Mouse (Mus musculus) cerebellum, adult 2 months (tissue): ENCODE measurements around the gene Phactr2. TPM values are rescaled to one million over a fixed set of nuclear protein-coding genes. Genes with fewer than 3 reads are reported as not detected.

ENCODE experiments used
- DNase-seq, 2 experiments: peaks; one replicate each; pipeline ENCODE4 v3.0.0; 2021
- H3K27ac ChIP-seq: fragments of 200-500 bp; 2 replicates; pipeline ENCODE4 v1.5.1; 2012; ENCODE audit warnings: low read length, control low read depth, inconsistent platforms; ENCODE audit not compliant: insufficient read depth
- H3K27me3 ChIP-seq: fragments of 200-500 bp; 2 replicates; pipeline ENCODE4 v1.6.1; 2012; ENCODE audit warnings: inconsistent platforms, mild to moderate bottlenecking, low read length, moderate library complexity; ENCODE audit not compliant: control insufficient read depth, insufficient read depth
- H3K4me1 ChIP-seq: fragments of 200-500 bp; 2 replicates; pipeline ENCODE4 v1.6.1; 2011; ENCODE audit warnings: low read length; ENCODE audit not compliant: control insufficient read depth, insufficient read depth
- H3K4me3 ChIP-seq: fragments of 200-500 bp; replicated peaks from 2 replicates; pipeline ENCODE3; 2011; ENCODE audit warnings: mild to moderate bottlenecking, low read depth, low read length, control low read depth; ENCODE audit not compliant: insufficient read depth
- CTCF ChIP-seq: fragments of 200-500 bp; IDR thresholded peaks from 2 replicates; pipeline ENCODE4 v1.5.1; 2011; ENCODE audit warnings: low read depth, mild to moderate bottlenecking, control low read depth, low read length, moderate library complexity, borderline replicate concordance; ENCODE audit not compliant: insufficient read depth
- POLR2A ChIP-seq: fragments of 200-500 bp; IDR thresholded peaks from 2 replicates; pipeline ENCODE4 v1.6.1; 2011; ENCODE audit warnings: low read length, control low read depth, borderline replicate concordance; ENCODE audit not compliant: insufficient read depth
- WGBS: fragments of 180-500 bp; shearing (Covaris S2); methylation state at CpG from one replicate; pipeline ENCODE4 v1.1.7; 2018; 5-methylcytosine and 5-hydroxymethylcytosine counted together
- polyA plus RNA-seq: library from polyadenylated mRNA; depleted of rRNA; stranded (reverse); fragments of >200 nt; gene quantifications from 2 replicates; pipeline ENCODE4 v1.2.3, GENCODE M21; 2012

The Phactr2 gene
- polyA plus RNA-seq, 1 experiment = 11.9 TPM

- no peak overlapping the region for H3K4me3 ChIP-seq
- DNase-seq = no peak
- no peaks in the 10 kb centered on the region for H3K4me1 ChIP-seq
- no peak overlapping the region for H3K27ac ChIP-seq
- no peak for TF ChIP-seq POLR2A
- no peak for TF ChIP-seq CTCF
- WGBS = 68% methylated on average over 3 of the region's 3 CpGs
- no peaks in the 10 kb centered on the region for H3K27me3 ChIP-seq
These were observed 89.3 kb downstream of the Phactr2 start for GRCm38 (mm10) chr10:13384866-13385265.

DNA sequence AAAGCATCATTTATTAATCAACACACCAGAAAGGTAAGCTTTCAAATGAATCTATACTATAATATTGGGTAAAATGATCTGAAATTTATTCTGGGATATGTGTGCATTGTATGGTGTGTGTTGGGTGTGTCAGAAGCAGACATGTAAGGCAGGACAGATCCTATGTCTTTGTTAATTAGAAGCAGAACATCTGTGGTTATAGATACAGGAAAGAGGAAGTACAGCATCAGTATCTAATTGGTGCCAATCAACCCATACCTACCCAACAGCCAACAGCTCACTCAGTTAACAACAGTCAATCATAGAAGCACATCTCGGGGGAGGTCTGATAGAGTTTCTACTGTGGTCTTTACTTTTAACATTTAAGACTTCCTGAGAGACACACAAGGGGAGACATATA lies 96.3 kb downstream of the Phactr2 start:
- 100% methylated on average over 1 of the region's 1 CpGs for WGBS
- no peak for DNase-seq
- Histone ChIP-seq H3K27ac (no peak overlapping the region), H3K4me1 (no peaks in the 10 kb centered on the region), H3K4me3 (no peak overlapping the region), H3K27me3 (no peaks in the 10 kb centered on the region)
- no peak for TF ChIP-seq CTCF
- TF ChIP-seq POLR2A = no peak

DNA sequence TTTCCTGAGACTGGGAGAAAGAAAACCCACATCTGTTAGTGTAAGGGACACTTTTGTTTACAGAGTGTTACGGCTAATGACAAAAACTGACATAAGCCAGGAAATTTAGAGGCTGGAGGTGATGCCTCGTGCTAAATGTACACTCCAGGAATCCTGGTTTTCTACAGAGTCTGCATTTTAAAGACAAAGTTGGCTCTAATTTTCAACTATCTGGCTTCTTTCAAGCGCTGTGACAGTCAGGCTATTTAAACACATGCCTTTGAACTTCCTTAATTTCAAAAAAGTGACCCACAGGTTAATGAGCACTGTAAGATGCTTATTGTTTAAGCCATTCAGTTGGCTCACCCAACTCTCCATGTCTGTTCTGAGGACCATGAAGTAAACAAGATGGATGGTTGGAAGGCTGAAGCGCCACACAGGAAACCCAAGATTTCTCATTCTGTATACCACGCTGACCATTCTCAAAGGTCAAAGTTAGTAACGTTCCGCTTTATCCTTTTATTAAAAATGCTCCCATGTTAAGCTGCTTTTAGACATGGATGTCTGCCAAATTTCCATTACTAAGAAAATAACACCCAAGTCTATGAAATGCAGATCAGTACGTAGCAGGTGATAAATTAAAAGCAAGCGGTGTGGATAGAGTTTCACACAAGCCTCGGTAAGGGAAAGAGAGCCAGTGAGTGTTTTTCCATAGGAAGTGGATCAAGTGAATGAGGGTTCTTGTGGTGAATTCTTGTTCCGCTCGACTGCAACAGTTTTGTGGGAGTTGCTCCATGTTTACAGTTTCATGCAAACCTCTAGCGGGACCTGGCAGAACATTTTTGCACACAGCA lies 97.6 kb downstream of the Phactr2 start:
- no peak for DNase-seq
- WGBS = 85% methylated on average over 13 of the region's 13 CpGs
- TF ChIP-seq CTCF (no peak), POLR2A (no peak)
- Histone ChIP-seq H3K4me1 (no peaks in the 10 kb centered on the region), H3K4me3 (no peak overlapping the region), H3K27me3 (no peaks in the 10 kb centered on the region), H3K27ac (no peak overlapping the region)

DNA sequence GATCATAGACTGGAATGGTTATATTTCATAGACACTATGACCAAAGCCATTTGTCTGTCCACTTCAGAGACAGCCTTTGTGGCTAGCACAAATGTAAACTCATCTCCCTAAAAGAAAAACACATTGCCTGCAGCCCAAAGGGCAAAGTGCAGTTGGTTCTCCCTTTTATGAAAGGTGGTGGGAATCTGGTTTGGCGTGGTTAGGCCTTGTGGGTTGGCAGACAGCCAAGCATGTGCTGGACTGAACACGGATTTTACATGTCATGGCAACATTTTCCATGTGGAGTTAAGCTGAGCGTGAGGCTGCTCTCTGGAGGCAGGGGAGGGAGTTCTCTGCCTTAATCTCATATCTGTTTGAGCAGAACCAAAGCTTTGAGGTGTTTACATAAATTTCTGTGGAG lies 98.4 kb downstream of the Phactr2 start:
- TF ChIP-seq CTCF (no peak), POLR2A (no peak)
- DNase-seq = no peak
- Histone ChIP-seq H3K4me1 (no peaks in the 10 kb centered on the region), H3K27me3 (no peaks in the 10 kb centered on the region), H3K27ac (no peak overlapping the region), H3K4me3 (no peak overlapping the region)
- WGBS = 22% methylated on average over 3 of the region's 3 CpGs

DNA sequence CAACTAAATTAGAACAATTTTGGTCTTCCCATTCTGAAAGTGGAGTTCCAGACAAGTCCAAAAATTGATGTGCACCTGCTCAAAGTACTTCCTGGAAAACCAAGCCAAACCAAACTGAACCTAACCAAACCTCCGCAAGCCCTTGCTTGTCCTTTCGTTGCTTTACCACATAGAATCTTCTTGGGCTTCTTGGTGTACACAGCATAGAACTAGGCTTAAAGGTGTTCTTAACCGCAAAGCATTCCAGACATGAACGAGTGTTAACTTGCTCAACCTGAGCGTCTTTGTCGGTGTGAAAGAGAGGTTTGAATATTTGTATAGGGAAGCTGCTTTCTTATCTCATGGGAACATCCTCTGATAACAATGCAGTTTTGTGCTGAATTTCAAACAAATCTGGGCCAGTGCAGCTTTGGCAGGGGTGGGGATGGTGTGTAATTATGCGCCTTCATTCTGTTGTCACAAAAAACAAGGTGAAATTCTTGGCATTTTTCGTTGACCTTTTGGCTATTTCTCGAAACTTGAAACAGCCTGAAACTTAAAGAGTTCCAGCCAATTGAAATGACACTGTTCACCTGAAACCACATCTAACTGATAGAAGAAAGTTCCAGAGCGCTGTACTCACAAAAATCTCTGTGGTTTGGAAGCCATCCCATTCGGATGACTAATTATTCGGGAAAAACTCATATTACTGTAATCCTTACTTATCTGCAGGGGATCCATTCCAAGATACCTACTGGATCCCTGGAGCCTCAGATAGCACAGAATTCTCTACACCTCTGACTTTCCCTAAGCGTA lies 104.4 kb downstream of the Phactr2 start:
- Histone ChIP-seq H3K27me3 (no peaks in the 10 kb centered on the region), H3K4me1 (no peaks in the 10 kb centered on the region), H3K4me3 (no peak overlapping the region), H3K27ac (no peak overlapping the region)
- no peak for DNase-seq
- 88% methylated on average over 13 of the region's 13 CpGs for WGBS
- no peak for TF ChIP-seq POLR2A
- no peak for TF ChIP-seq CTCF

DNA sequence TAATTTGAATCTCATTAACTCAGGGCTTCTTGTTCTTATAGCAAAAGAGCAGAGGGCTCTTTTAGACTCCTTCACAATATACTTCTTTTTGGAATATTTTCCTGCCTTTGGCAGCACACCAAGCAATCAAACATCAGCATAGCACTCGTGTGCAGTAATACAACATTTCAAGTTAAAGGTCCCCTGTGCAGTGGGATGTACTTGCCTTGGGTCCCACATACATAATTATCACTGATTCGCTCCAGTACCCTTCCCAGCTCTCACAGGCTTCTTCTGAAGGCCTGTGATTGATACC lies 110.0 kb downstream of the Phactr2 start:
- no peaks in the 10 kb centered on the region for H3K27me3 ChIP-seq
- no peak for DNase-seq
- TF ChIP-seq POLR2A (no peak), CTCF (no peak)
- H3K4me3 ChIP-seq = no peak overlapping the region
- 55% methylated on average over 2 of the region's 2 CpGs for WGBS
- H3K4me1 ChIP-seq = no peaks in the 10 kb centered on the region
- H3K27ac ChIP-seq = no peak overlapping the region

DNA sequence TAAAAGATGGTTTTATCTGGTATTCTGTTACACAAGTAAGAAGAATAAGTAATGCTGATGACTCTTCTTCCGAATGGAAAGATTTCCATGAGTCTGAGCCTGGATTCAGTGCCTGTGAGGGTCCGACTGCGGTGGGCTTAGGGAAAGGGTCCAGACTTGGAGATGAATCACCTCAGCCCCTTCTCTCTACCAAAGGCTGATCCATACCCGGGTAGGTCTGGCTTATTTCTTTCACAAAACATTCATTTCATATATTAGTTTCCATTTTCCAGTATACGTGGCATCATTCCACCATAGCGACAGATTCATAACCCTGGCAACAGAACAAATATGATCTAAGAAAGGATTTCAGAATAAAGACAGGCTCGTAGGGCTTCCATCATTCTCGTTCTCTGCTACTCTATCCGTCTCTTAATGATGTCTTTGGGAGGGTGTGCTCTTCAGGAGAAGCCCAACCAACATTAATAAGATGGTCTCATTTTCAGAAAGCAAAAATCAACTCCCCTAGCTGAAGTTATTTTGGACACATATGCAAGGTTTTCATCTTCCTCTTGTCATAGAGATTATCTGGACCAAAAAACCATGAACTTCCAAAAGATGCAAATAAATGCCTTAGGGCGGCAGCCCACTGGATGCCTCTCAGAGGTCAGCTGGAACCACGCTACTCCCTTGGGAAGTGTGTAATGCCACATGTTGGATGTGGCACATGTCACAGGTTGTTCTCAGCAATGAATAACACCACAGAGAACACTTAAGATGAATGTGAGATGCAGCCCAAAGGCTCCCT lies 110.5 kb downstream of the Phactr2 start:
- 65% methylated on average over 11 of the region's 11 CpGs for WGBS
- Histone ChIP-seq H3K27ac (no peak overlapping the region), H3K4me3 (no peak overlapping the region), H3K27me3 (no peaks in the 10 kb centered on the region), H3K4me1 (no peaks in the 10 kb centered on the region)
- no peak for DNase-seq
- TF ChIP-seq POLR2A = no peak
- TF ChIP-seq CTCF = no peak
